Mouse (Mus musculus): ENCODE results near the gene Tmpo. TPM values are rescaled to one million over a fixed set of nuclear protein-coding genes. Genes with fewer than 3 reads are reported as not detected.

Tmpo gene
- polyA plus RNA-seq, 1 experiment from 2014 or later = 162 TPM

- Histone ChIP-seq H3K4me3 (replicated peaks; ENCODE audit: low read depth, low read length) (no peak overlapping the region), H3K27me3 (ENCODE audit: control insufficient read depth, insufficient read depth, low read length) (no peaks in the 10 kb centered on the region), H3K4me2 (ENCODE audit: low read length) (no peak overlapping the region), H3K36me3 (ENCODE audit: control insufficient read depth, insufficient read depth, low read length) (no peaks in the 10 kb centered on the region; the same call in 1 of the 2 replicates), H3K4me1 (ENCODE audit: control insufficient read depth, insufficient read depth, low read length) (peaks cover 11% of the 10 kb centered on the region), H3K9me3 (ENCODE audit: control insufficient read depth, low read length) (no peaks in the 10 kb centered on the region), H3K27ac (replicated peaks; ENCODE audit: low read depth, low read length) (no peak overlapping the region), H3K9ac (replicated peaks; ENCODE audit: low read length) (no peak overlapping the region)
- DNase-seq (no peak), ATAC-seq (ENCODE audit: low FRiP score, low TSS enrichment) (no peak)
- 74% methylated on average over 10 of the region's 10 CpGs for WGBS
Observed at GRCm38 (mm10) chr10:91126618-91127355, 54.3 kb downstream of the Tmpo start.

- DNase-seq = peak; percentile 99
- peak within 1 kb of the TSS; percentile 81 for H3K4me2 ChIP-seq (ENCODE audit: low read length)
- peaks cover 17% of the 10 kb centered on the region for H3K4me1 ChIP-seq (ENCODE audit: control insufficient read depth, insufficient read depth, low read length)
- peaks cover 20% of the 10 kb centered on the region for H3K36me3 ChIP-seq (ENCODE audit: control insufficient read depth, insufficient read depth, low read length)
- H3K27ac ChIP-seq (replicated peaks; ENCODE audit: low read depth, low read length) = peak within 1 kb of the TSS; percentile 94
- 14% methylated on average over 57 of the region's 59 CpGs for WGBS
- peak within 1 kb of the TSS; percentile 94 for H3K9ac ChIP-seq (replicated peaks; ENCODE audit: low read length)
- peak; percentile 100 for ATAC-seq (ENCODE audit: low FRiP score, low TSS enrichment)
- H3K27me3 ChIP-seq (ENCODE audit: control insufficient read depth, insufficient read depth, low read length) = no peaks in the 10 kb centered on the region
- H3K9me3 ChIP-seq (ENCODE audit: control insufficient read depth, low read length) = no peaks in the 10 kb centered on the region
- H3K4me3 ChIP-seq (replicated peaks; ENCODE audit: low read depth, low read length) = peak within 1 kb of the TSS; percentile 91
Observed at GRCm38 (mm10) chr10:91123828-91124822, 57.0 kb downstream of the Tmpo start, which contains the start of gene Slc25a3. TSS of gene Slc25a3 (minus strand) at chr10:91124059.

- peaks cover 17% of the 10 kb centered on the region for H3K4me1 ChIP-seq (ENCODE audit: control insufficient read depth, insufficient read depth, low read length)
- H3K4me2 ChIP-seq (ENCODE audit: low read length) = peak overlapping the region; percentile 81
- H3K4me3 ChIP-seq (replicated peaks; ENCODE audit: low read depth, low read length) = peak overlapping the region; percentile 91
- peak overlapping the region; percentile 94 for H3K27ac ChIP-seq (replicated peaks; ENCODE audit: low read depth, low read length)
- H3K9me3 ChIP-seq (ENCODE audit: control insufficient read depth, low read length) = no peaks in the 10 kb centered on the region
- DNase-seq = no peak
- H3K27me3 ChIP-seq (ENCODE audit: control insufficient read depth, insufficient read depth, low read length) = no peaks in the 10 kb centered on the region
- WGBS = under 1% methylated on average over 43 of the region's 44 CpGs
- peaks cover 28% of the 10 kb centered on the region for H3K36me3 ChIP-seq (ENCODE audit: control insufficient read depth, insufficient read depth, low read length)
- peak overlapping the region; percentile 94 for H3K9ac ChIP-seq (replicated peaks; ENCODE audit: low read length)
- ATAC-seq (ENCODE audit: low FRiP score, low TSS enrichment) = no peak; the same call in 1 of the 2 replicates
Observed at GRCm38 (mm10) chr10:91123281-91123827, 57.8 kb downstream of the Tmpo start.

GRCm38 (mm10) chr10:91122646-91123045 lies 58.5 kb downstream of the Tmpo start:
- H3K4me3 ChIP-seq (replicated peaks; ENCODE audit: low read depth, low read length) = peak overlapping the region; percentile 91
- no peak for DNase-seq
- peak overlapping the region; percentile 81 for H3K4me2 ChIP-seq (ENCODE audit: low read length)
- 36% methylated on average over 6 of the region's 6 CpGs for WGBS
- H3K9ac ChIP-seq (replicated peaks; ENCODE audit: low read length) = peak overlapping the region; percentile 94
- ATAC-seq (ENCODE audit: low FRiP score, low TSS enrichment) = no peak
- no peaks in the 10 kb centered on the region for H3K27me3 ChIP-seq (ENCODE audit: control insufficient read depth, insufficient read depth, low read length)
- no peaks in the 10 kb centered on the region for H3K9me3 ChIP-seq (ENCODE audit: control insufficient read depth, low read length)
- peaks cover 35% of the 10 kb centered on the region for H3K36me3 ChIP-seq (ENCODE audit: control insufficient read depth, insufficient read depth, low read length)
- no peak overlapping the region for H3K27ac ChIP-seq (replicated peaks; ENCODE audit: low read depth, low read length)
- H3K4me1 ChIP-seq (ENCODE audit: control insufficient read depth, insufficient read depth, low read length) = peaks cover 17% of the 10 kb centered on the region

- 96% methylated on average over 12 of the region's 12 CpGs for WGBS
- DNase-seq = no peak
- Histone ChIP-seq H3K9ac (replicated peaks; ENCODE audit: low read length) (no peak overlapping the region), H3K4me2 (ENCODE audit: low read length) (no peak overlapping the region), H3K4me3 (replicated peaks; ENCODE audit: low read depth, low read length) (no peak overlapping the region), H3K27ac (replicated peaks; ENCODE audit: low read depth, low read length) (no peak overlapping the region), H3K9me3 (ENCODE audit: control insufficient read depth, low read length) (no peaks in the 10 kb centered on the region), H3K4me1 (ENCODE audit: control insufficient read depth, insufficient read depth, low read length) (peaks cover 7% of the 10 kb centered on the region), H3K36me3 (ENCODE audit: control insufficient read depth, insufficient read depth, low read length) (peaks cover 83% of the 10 kb centered on the region), H3K27me3 (ENCODE audit: control insufficient read depth, insufficient read depth, low read length) (no peaks in the 10 kb centered on the region)
- ATAC-seq (ENCODE audit: low FRiP score, low TSS enrichment) = no peak
Observed at GRCm38 (mm10) chr10:91116958-91117357, 64.2 kb downstream of the Tmpo start.

GRCm38 (mm10) chr10:91109841-91110240 lies 71.3 kb downstream of the Tmpo start:
- ATAC-seq (ENCODE audit: low FRiP score, low TSS enrichment) (no peak), DNase-seq (peak; percentile 8)
- Histone ChIP-seq H3K27me3 (ENCODE audit: control insufficient read depth, insufficient read depth, low read length) (no peaks in the 10 kb centered on the region), H3K4me1 (ENCODE audit: control insufficient read depth, insufficient read depth, low read length) (no peaks in the 10 kb centered on the region), H3K4me3 (replicated peaks; ENCODE audit: low read depth, low read length) (no peak overlapping the region), H3K4me2 (ENCODE audit: low read length) (no peak overlapping the region), H3K36me3 (ENCODE audit: control insufficient read depth, insufficient read depth, low read length) (peaks cover 23% of the 10 kb centered on the region), H3K9me3 (ENCODE audit: control insufficient read depth, low read length) (no peaks in the 10 kb centered on the region), H3K9ac (replicated peaks; ENCODE audit: low read length) (no peak overlapping the region), H3K27ac (replicated peaks; ENCODE audit: low read depth, low read length) (no peak overlapping the region)
- WGBS = 85% methylated on average over 4 of the region's 4 CpGs

GRCm38 (mm10) chr10:91105981-91106380 lies 75.1 kb downstream of the Tmpo start:
- Histone ChIP-seq H3K4me3 (replicated peaks; ENCODE audit: low read depth, low read length) (no peak overlapping the region), H3K27ac (replicated peaks; ENCODE audit: low read depth, low read length) (no peak overlapping the region), H3K9ac (replicated peaks; ENCODE audit: low read length) (no peak overlapping the region), H3K27me3 (ENCODE audit: control insufficient read depth, insufficient read depth, low read length) (no peaks in the 10 kb centered on the region), H3K36me3 (ENCODE audit: control insufficient read depth, insufficient read depth, low read length) (peaks cover 11% of the 10 kb centered on the region; the same call in 1 of the 2 replicates), H3K9me3 (ENCODE audit: control insufficient read depth, low read length) (no peaks in the 10 kb centered on the region), H3K4me2 (ENCODE audit: low read length) (no peak overlapping the region), H3K4me1 (ENCODE audit: control insufficient read depth, insufficient read depth, low read length) (no peaks in the 10 kb centered on the region)
- 80% methylated on average over 3 of the region's 3 CpGs for whole genome bisulfite sequencing
- ATAC-seq (ENCODE audit: low FRiP score, low TSS enrichment) (no peak), DNase-seq (no peak)

GRCm38 (mm10) chr10:91102799-91103590 lies 78.1 kb downstream of the Tmpo start:
- Histone ChIP-seq H3K4me1 (ENCODE audit: control insufficient read depth, insufficient read depth, low read length) (no peaks in the 10 kb centered on the region), H3K9ac (replicated peaks; ENCODE audit: low read length) (no peak overlapping the region), H3K27ac (replicated peaks; ENCODE audit: low read depth, low read length) (no peak overlapping the region), H3K27me3 (ENCODE audit: control insufficient read depth, insufficient read depth, low read length) (no peaks in the 10 kb centered on the region), H3K4me3 (replicated peaks; ENCODE audit: low read depth, low read length) (no peak overlapping the region), H3K4me2 (ENCODE audit: low read length) (no peak overlapping the region), H3K36me3 (ENCODE audit: control insufficient read depth, insufficient read depth, low read length) (peaks cover 11% of the 10 kb centered on the region; the same call in 1 of the 2 replicates), H3K9me3 (ENCODE audit: control insufficient read depth, low read length) (no peaks in the 10 kb centered on the region)
- no peak for DNase-seq
- no peak for ATAC-seq (ENCODE audit: low FRiP score, low TSS enrichment)
- 93% methylated on average over 14 of the region's 14 CpGs for WGBS

Measured in midbrain, embryonic 14.5 days (tissue).